Mouse (Mus musculus): ENCODE results near the gene Spp2. TPM values are rescaled to one million over a fixed set of nuclear protein-coding genes. Genes with fewer than 3 reads are reported as not detected.

The Spp2 gene
- polyA plus RNA-seq, 1 experiment from 2014 or later = 0.37 TPM

- Histone ChIP-seq H3K4me3 (no peak overlapping the region), H3K4me1 (peaks cover 21% of the 10 kb centered on the region), H3K27me3 (replicated peaks; ENCODE audit: low read depth, poor library complexity, severe bottlenecking) (no peaks in the 10 kb centered on the region), H3K36me3 (replicated peaks) (no peaks in the 10 kb centered on the region), H3K27ac (replicated peaks) (no peak overlapping the region), H3K9me3 (no peaks in the 10 kb centered on the region)
- peak; percentile 24 for DNase-seq (ENCODE audit: low spot score)
- WGBS = 51% methylated on average over 6 of the region's 6 CpGs
These were observed 55.7 kb downstream of the Spp2 start for GRCm38 (mm10) chr1:88462484-88462883.

GRCm38 (mm10) chr1:88463241-88463640, 56.5 kb downstream of the Spp2 start:
- Histone ChIP-seq H3K27ac (replicated peaks) (no peak overlapping the region), H3K4me1 (peaks cover 21% of the 10 kb centered on the region), H3K9me3 (no peaks in the 10 kb centered on the region), H3K4me3 (no peak overlapping the region), H3K27me3 (replicated peaks; ENCODE audit: low read depth, poor library complexity, severe bottlenecking) (no peaks in the 10 kb centered on the region), H3K36me3 (replicated peaks) (no peaks in the 10 kb centered on the region)
- WGBS = 87% methylated on average over 3 of the region's 3 CpGs
- DNase-seq (ENCODE audit: low spot score) = no peak

- Histone ChIP-seq H3K36me3 (replicated peaks) (no peaks in the 10 kb centered on the region), H3K9me3 (no peaks in the 10 kb centered on the region), H3K27ac (replicated peaks) (no peak overlapping the region), H3K4me1 (peaks cover 21% of the 10 kb centered on the region), H3K27me3 (replicated peaks; ENCODE audit: low read depth, poor library complexity, severe bottlenecking) (no peaks in the 10 kb centered on the region), H3K4me3 (no peak overlapping the region)
- DNase-seq (ENCODE audit: low spot score) = peak; percentile 38
- 71% methylated on average over 6 of the region's 6 CpGs for WGBS
These were observed 57.5 kb downstream of the Spp2 start for GRCm38 (mm10) chr1:88464109-88464905.

GRCm38 (mm10) chr1:88465722-88466121, 59.0 kb downstream of the Spp2 start:
- no peak overlapping the region for H3K27ac ChIP-seq (replicated peaks)
- H3K9me3 ChIP-seq = no peaks in the 10 kb centered on the region
- 77% methylated on average over 4 of the region's 4 CpGs for WGBS
- H3K4me1 ChIP-seq = peaks cover 21% of the 10 kb centered on the region
- no peaks in the 10 kb centered on the region for H3K27me3 ChIP-seq (replicated peaks; ENCODE audit: low read depth, poor library complexity, severe bottlenecking)
- no peak for DNase-seq (ENCODE audit: low spot score)
- no peak overlapping the region for H3K4me3 ChIP-seq
- no peaks in the 10 kb centered on the region for H3K36me3 ChIP-seq (replicated peaks)

- DNase-seq (ENCODE audit: low spot score) = no peak
- peaks cover 21% of the 10 kb centered on the region for H3K4me1 ChIP-seq
- H3K36me3 ChIP-seq (replicated peaks) = no peaks in the 10 kb centered on the region
- no peak overlapping the region for H3K4me3 ChIP-seq
- H3K27me3 ChIP-seq (replicated peaks; ENCODE audit: low read depth, poor library complexity, severe bottlenecking) = no peaks in the 10 kb centered on the region
- no peak overlapping the region for H3K27ac ChIP-seq (replicated peaks)
- WGBS = 81% methylated on average over 8 of the region's 8 CpGs
- H3K9me3 ChIP-seq = no peaks in the 10 kb centered on the region
These were observed 59.7 kb downstream of the Spp2 start for GRCm38 (mm10) chr1:88466325-88467064.

- DNase-seq (ENCODE audit: low spot score) = no peak
- H3K36me3 ChIP-seq (replicated peaks) = no peaks in the 10 kb centered on the region
- H3K4me3 ChIP-seq = no peak overlapping the region
- 80% methylated on average over 5 of the region's 5 CpGs for WGBS
- H3K4me1 ChIP-seq = peaks cover 17% of the 10 kb centered on the region
- H3K27me3 ChIP-seq (replicated peaks; ENCODE audit: low read depth, poor library complexity, severe bottlenecking) = no peaks in the 10 kb centered on the region
- no peak overlapping the region for H3K27ac ChIP-seq (replicated peaks)
- no peaks in the 10 kb centered on the region for H3K9me3 ChIP-seq
These were observed 61.1 kb downstream of the Spp2 start for GRCm38 (mm10) chr1:88467866-88468265.

- no peaks in the 10 kb centered on the region for H3K36me3 ChIP-seq (replicated peaks)
- WGBS = 90% methylated on average over 2 of the region's 2 CpGs
- no peaks in the 10 kb centered on the region for H3K27me3 ChIP-seq (replicated peaks; ENCODE audit: low read depth, poor library complexity, severe bottlenecking)
- peaks cover 16% of the 10 kb centered on the region for H3K4me1 ChIP-seq
- DNase-seq (ENCODE audit: low spot score) = no peak
- H3K9me3 ChIP-seq = no peaks in the 10 kb centered on the region
- H3K27ac ChIP-seq (replicated peaks) = no peak overlapping the region
- H3K4me3 ChIP-seq = no peak overlapping the region
These were observed 61.6 kb downstream of the Spp2 start for GRCm38 (mm10) chr1:88468335-88468734.

- 85% methylated on average over 4 of the region's 4 CpGs for WGBS
- no peak overlapping the region for H3K4me3 ChIP-seq
- DNase-seq (ENCODE audit: low spot score) = no peak
- H3K4me1 ChIP-seq = peaks cover 14% of the 10 kb centered on the region
- H3K36me3 ChIP-seq (replicated peaks) = no peaks in the 10 kb centered on the region
- H3K27ac ChIP-seq (replicated peaks) = no peak overlapping the region
- no peaks in the 10 kb centered on the region for H3K27me3 ChIP-seq (replicated peaks; ENCODE audit: low read depth, poor library complexity, severe bottlenecking)
- H3K9me3 ChIP-seq = no peaks in the 10 kb centered on the region
These were observed 63.0 kb downstream of the Spp2 start for GRCm38 (mm10) chr1:88469746-88470145.

- Histone ChIP-seq H3K9me3 (no peaks in the 10 kb centered on the region), H3K4me1 (peaks cover 25% of the 10 kb centered on the region), H3K27me3 (replicated peaks; ENCODE audit: low read depth, poor library complexity, severe bottlenecking) (no peaks in the 10 kb centered on the region), H3K36me3 (replicated peaks) (no peaks in the 10 kb centered on the region), H3K4me3 (no peak overlapping the region), H3K27ac (replicated peaks) (no peak overlapping the region)
- 44% methylated on average over 6 of the region's 6 CpGs for WGBS
- DNase-seq (ENCODE audit: low spot score) = no peak
These were observed 65.5 kb downstream of the Spp2 start for GRCm38 (mm10) chr1:88472258-88472657.

- 75% methylated on average over 2 of the region's 2 CpGs for WGBS
- H3K27me3 ChIP-seq (replicated peaks; ENCODE audit: low read depth, poor library complexity, severe bottlenecking) = no peaks in the 10 kb centered on the region
- H3K9me3 ChIP-seq = no peaks in the 10 kb centered on the region
- H3K4me1 ChIP-seq = peaks cover 31% of the 10 kb centered on the region
- DNase-seq (ENCODE audit: low spot score) = no peak
- no peak overlapping the region for H3K4me3 ChIP-seq
- H3K36me3 ChIP-seq (replicated peaks) = no peaks in the 10 kb centered on the region
- no peak overlapping the region; the same call in 1 of the 2 replicates for H3K27ac ChIP-seq (replicated peaks)
These were observed 67.1 kb downstream of the Spp2 start for GRCm38 (mm10) chr1:88473899-88474298.

GRCm38 (mm10) chr1:88474598-88474997, 67.8 kb downstream of the Spp2 start:
- H3K4me1 ChIP-seq = peaks cover 31% of the 10 kb centered on the region
- H3K36me3 ChIP-seq (replicated peaks) = no peaks in the 10 kb centered on the region
- H3K27ac ChIP-seq (replicated peaks) = peak overlapping the region; percentile 20; the same call in 1 of the 2 replicates
- 41% methylated on average over 7 of the region's 7 CpGs for WGBS
- H3K9me3 ChIP-seq = no peaks in the 10 kb centered on the region
- H3K27me3 ChIP-seq (replicated peaks; ENCODE audit: low read depth, poor library complexity, severe bottlenecking) = no peaks in the 10 kb centered on the region
- H3K4me3 ChIP-seq = no peak overlapping the region
- DNase-seq (ENCODE audit: low spot score) = peak; percentile 44

GRCm38 (mm10) chr1:88475502-88475953, 68.8 kb downstream of the Spp2 start:
- no peaks in the 10 kb centered on the region for H3K36me3 ChIP-seq (replicated peaks)
- no peaks in the 10 kb centered on the region for H3K27me3 ChIP-seq (replicated peaks; ENCODE audit: low read depth, poor library complexity, severe bottlenecking)
- peak; percentile 32 for DNase-seq (ENCODE audit: low spot score)
- H3K4me1 ChIP-seq = peaks cover 31% of the 10 kb centered on the region
- no peak overlapping the region for H3K4me3 ChIP-seq
- 34% methylated on average over 8 of the region's 8 CpGs for WGBS
- H3K27ac ChIP-seq (replicated peaks) = no peak overlapping the region; the same call in 1 of the 2 replicates
- H3K9me3 ChIP-seq = no peaks in the 10 kb centered on the region

Data from embryonic facial prominence, embryonic 10.5 days (tissue).